16 mouse cellular contexts compared by ENCODE assay signal in the genomic region with DNA sequence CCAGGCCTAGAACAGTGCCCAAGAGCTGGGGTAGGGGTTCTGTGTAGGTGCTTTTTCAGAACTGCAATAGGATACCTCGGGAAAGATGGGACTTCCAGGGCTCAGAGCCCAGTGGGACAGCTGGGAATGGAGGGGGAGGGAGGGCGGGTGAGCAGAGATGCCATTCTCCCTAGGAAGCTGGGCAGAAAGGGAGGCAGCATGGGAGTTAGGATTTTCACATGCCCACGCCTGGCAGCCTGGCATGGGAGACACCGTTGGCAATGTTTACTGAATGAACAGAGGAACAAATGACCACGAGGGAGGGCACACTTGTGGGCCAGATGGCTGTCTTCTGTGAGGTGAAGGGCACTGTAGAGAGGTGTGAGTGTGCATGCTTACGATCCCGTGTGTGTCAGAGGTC. TPM values are rescaled to one million over a fixed set of nuclear protein-coding genes. Genes with fewer than 3 reads are reported as not detected.
A peak's percentile ranks its signal among the peaks of the same experiment; 100 is the strongest.
DNase-seq lines count a peak whose midpoint lies in the region; ATAC-seq lines count a peak whose summit lies in the region.
"Had no signal": no experiment of that assay in that cellular context is flagged by ENCODE, and none has a peak within 500 bp of the region (broad histone marks: within the 10 kb centered on the region; RNA-seq: fewer than 3 reads in every experiment).

No protein-coding gene starts in this region.

- ATAC-seq in frontal cortex, adult (ENCODE audit: low TSS enrichment): peak; percentile 81
- ATAC-seq: intestine, embryonic 16.5 days; lung, postnatal 0 days; midbrain, embryonic 15.5 days had no signal

- DNase-seq in frontal cortex, postnatal 36 days (ENCODE audit: low spot score in 2 of 2): no peak
- DNase-seq in left cerebral cortex, postnatal 4 days: peak; percentile 60
- DNase-seq in left cerebral cortex, adult 11 months (ENCODE audit: low spot score): no peak
- DNase-seq in cerebellum, adult 9-11 months: peak; percentile 47
- DNase-seq in ovary, postnatal 36 days (ENCODE audit: low spot score): no peak
- no peak for DNase-seq in thymus, adult 18-20 months
- DNase-seq: adrenal gland, postnatal 36 days; heart, adult 11 months; kidney, postnatal 25 days; layer of hippocampus, adult 9-11 months; spleen, adult 18-20 months had no signal

- intact Hi-C loops in left cerebral cortex, postnatal 4 days (cut with DNase I): no loop called here

RNA-seq across cellular contexts. Expression of a gene that starts 23.3 kb away (rescaled TPM):
- 10 to 100 TPM; 23.8 to 24.8 TPM for total RNA-seq in left cerebral cortex, postnatal 4 days (2021)
- total RNA-seq: hematopoietic stem cell, adult 5-6 weeks had no signal

Comparison
In these comparisons a context has a peak if more than half of its experiments do, and no peak if none do; other contexts are left out.
1. DNase-seq: peak in left cerebral cortex, postnatal 4 days (single experiment) and cerebellum, adult 9-11 months (single experiment); none in frontal cortex, postnatal 36 days (0 of 2), left cerebral cortex, adult 11 months (single experiment), ovary, postnatal 36 days (single experiment) and thymus, adult 18-20 months (0 of 2).